Mouse (Mus musculus) CH12.LX (cell line): Measurements from ENCODE around the gene Tbc1d7. TPM values are rescaled to one million over a fixed set of nuclear protein-coding genes. Genes with fewer than 3 reads are reported as not detected.

Source experiments
- DNase-seq: peaks from one replicate; pipeline ENCODE4 v3.0.0-alpha.2; 2013; ENCODE audit errors: extremely low read depth
- H3K27ac ChIP-seq: 2 replicates; pipeline ENCODE4 v1.5.1; 2012; ENCODE audit warnings: low read depth, mild to moderate bottlenecking, control low read depth, moderate library complexity; ENCODE audit not compliant: insufficient read depth
- H3K27me3 ChIP-seq: replicated peaks from 2 replicates; pipeline ENCODE3; 2012; ENCODE audit warnings: inconsistent platforms
- H3K36me3 ChIP-seq, 2 experiments: replicated peaks in 1 of 2; 2 replicates each; pipeline versions ENCODE3 to v1.6.1; 2012; ENCODE audit warnings: inconsistent platforms in 1 of 2, low read length in 1 of 2, mild to moderate bottlenecking in 1 of 2, mixed read lengths in 1 of 2, moderate library complexity in 1 of 2; ENCODE audit not compliant: control insufficient read depth in 1 of 2, insufficient read depth in 1 of 2
- H3K4me1 ChIP-seq, 2 experiments: 2 replicates each; pipeline ENCODE4 v1.6.1; 2012; ENCODE audit warnings: inconsistent platforms in 1 of 2, moderate library complexity in 1 of 2; ENCODE audit not compliant: insufficient read depth in 2 of 2, control insufficient read depth in 1 of 2
- H3K4me2 ChIP-seq: 2 replicates; pipeline ENCODE4 v1.6.1; 2012; ENCODE audit warnings: low read depth, mild to moderate bottlenecking, control low read depth; ENCODE audit not compliant: poor library complexity, insufficient read depth, severe bottlenecking
- H3K4me3 ChIP-seq, 3 experiments: fragments of 150-350 bp in 1 of 3; sonication (generic) in 1 of 3; replicated peaks in 1 of 3; 2 replicates each; pipeline versions ENCODE3 to v1.5.1; 2011 to 2012; ENCODE audit warnings: low read depth in 2 of 3, low read length in 2 of 3, mild to moderate bottlenecking in 2 of 3, moderate library complexity in 2 of 3, control low read depth in 1 of 3, improper control_type of control experiment in 1 of 3, inconsistent platforms in 1 of 3, mixed read lengths in 1 of 3; ENCODE audit not compliant: poor library complexity in 1 of 3
- H3K79me2 ChIP-seq: replicated peaks from 2 replicates; pipeline ENCODE4 v1.6.1; 2012; ENCODE audit warnings: mild to moderate bottlenecking, moderate library complexity; ENCODE audit not compliant: control insufficient read depth, poor library complexity, insufficient read depth, severe bottlenecking; ENCODE audit errors: extremely low read depth
- H3K9ac ChIP-seq: 2 replicates; pipeline ENCODE4 v1.6.1; 2012; ENCODE audit warnings: low read depth, mild to moderate bottlenecking, control low read depth, moderate library complexity; ENCODE audit not compliant: insufficient read depth
- H3K9me3 ChIP-seq: replicated peaks from 2 replicates; pipeline ENCODE3; 2012; ENCODE audit warnings: low read length, inconsistent platforms, mixed read lengths
- CTCF ChIP-seq, 2 experiments: IDR thresholded peaks in 1 of 2; conservative IDR thresholded peaks in 1 of 2; 2 replicates each; pipeline ENCODE4 v1.5.1; 2011 to 2012; ENCODE audit warnings: low read depth in 2 of 2, low read length in 2 of 2, improper control_type of control experiment in 1 of 2, inconsistent platforms in 1 of 2, mild to moderate bottlenecking in 1 of 2, moderate library complexity in 1 of 2
- E2F4 ChIP-seq: IDR thresholded peaks from 2 replicates; pipeline ENCODE4 v1.6.1; 2011; ENCODE audit warnings: low read depth, low read length, improper control_type of control experiment; ENCODE audit not compliant: insufficient replicate concordance
- ELF1 ChIP-seq: IDR thresholded peaks from 2 replicates; pipeline ENCODE4 v1.6.1; 2014; ENCODE audit warnings: low read depth, mild to moderate bottlenecking, inconsistent platforms, low read length, improper control_type of control experiment
- HCFC1 ChIP-seq: IDR thresholded peaks from 2 replicates; pipeline ENCODE4 v1.6.1; 2012; ENCODE audit warnings: low read depth, mild to moderate bottlenecking, inconsistent platforms, low read length, improper control_type of control experiment
- IRF4 ChIP-seq: IDR thresholded peaks from 2 replicates; pipeline ENCODE4 v1.6.1; 2014; ENCODE audit warnings: low read depth, mild to moderate bottlenecking, inconsistent platforms, low read length, improper control_type of control experiment
- JUN ChIP-seq: IDR thresholded peaks from 2 replicates; pipeline ENCODE4 v1.6.1; 2011; ENCODE audit warnings: low read depth, mild to moderate bottlenecking, low read length, improper control_type of control experiment, moderate library complexity; ENCODE audit not compliant: insufficient read depth
- MAFK ChIP-seq: IDR thresholded peaks from 2 replicates; pipeline ENCODE4 v1.6.1; 2011; ENCODE audit warnings: low read length, improper control_type of control experiment; ENCODE audit not compliant: insufficient replicate concordance
- MAZ ChIP-seq: IDR thresholded peaks from 2 replicates; pipeline ENCODE4 v1.6.1; 2012; ENCODE audit warnings: low read depth, mild to moderate bottlenecking, inconsistent platforms, low read length, improper control_type of control experiment, moderate library complexity
- MEF2A ChIP-seq: IDR thresholded peaks from 2 replicates; pipeline ENCODE4 v1.6.1; 2014; ENCODE audit warnings: low read depth, mild to moderate bottlenecking, inconsistent platforms, low read length, improper control_type of control experiment, borderline replicate concordance
- MXI1 ChIP-seq: IDR thresholded peaks from 2 replicates; pipeline ENCODE4 v1.6.1; 2011; ENCODE audit warnings: mild to moderate bottlenecking, low read depth, low read length, improper control_type of control experiment
- MYC ChIP-seq: IDR thresholded peaks from 2 replicates; pipeline ENCODE4 v1.6.1; 2011; ENCODE audit warnings: low read depth, mild to moderate bottlenecking, improper control_type of control experiment, low read length
- NRF1 ChIP-seq: IDR thresholded peaks from 2 replicates; pipeline ENCODE4 v1.6.1; 2014; ENCODE audit warnings: low read depth, mild to moderate bottlenecking, inconsistent platforms, low read length, improper control_type of control experiment, moderate library complexity
- PAX5 ChIP-seq: IDR thresholded peaks from 2 replicates; pipeline ENCODE4 v1.6.1; 2012; ENCODE audit warnings: low read length, inconsistent platforms, mixed read lengths
- POLR2A ChIP-seq: IDR thresholded peaks from 2 replicates; pipeline ENCODE4 v1.6.1; 2011; ENCODE audit warnings: low read depth, mild to moderate bottlenecking, improper control_type of control experiment, low read length
- RAD21 ChIP-seq: IDR thresholded peaks from 2 replicates; pipeline ENCODE4 v1.6.1; 2011; ENCODE audit warnings: low read depth, mild to moderate bottlenecking, low read length, improper control_type of control experiment, moderate library complexity
- RCOR1 ChIP-seq: conservative IDR thresholded peaks from 2 replicates; pipeline ENCODE4 v1.6.1; 2012; ENCODE audit warnings: low read depth, mild to moderate bottlenecking, inconsistent platforms, low read length, improper control_type of control experiment
- SIN3A ChIP-seq: IDR thresholded peaks from 2 replicates; pipeline ENCODE4 v1.6.1; 2012; ENCODE audit warnings: low read length, improper control_type of control experiment, inconsistent platforms
- SMC3 ChIP-seq: IDR thresholded peaks from 2 replicates; pipeline ENCODE4 v1.6.1; 2011; ENCODE audit warnings: low read depth, low read length, improper control_type of control experiment
- TBP ChIP-seq: conservative IDR thresholded peaks from 2 replicates; pipeline ENCODE4 v1.6.1; 2011; ENCODE audit warnings: low read depth, low read length, improper control_type of control experiment
- TCF12 ChIP-seq: IDR thresholded peaks from 2 replicates; pipeline ENCODE4 v1.6.1; 2014; ENCODE audit warnings: low read depth, mild to moderate bottlenecking, inconsistent platforms, low read length, improper control_type of control experiment
- UBTF ChIP-seq: IDR thresholded peaks from 2 replicates; pipeline ENCODE4 v1.6.1; 2012; ENCODE audit warnings: low read depth, mild to moderate bottlenecking, inconsistent platforms, low read length, improper control_type of control experiment, moderate library complexity
- USF1 ChIP-seq: IDR thresholded peaks from 2 replicates; pipeline ENCODE4 v1.6.1; 2014; ENCODE audit warnings: low read depth, mild to moderate bottlenecking, inconsistent platforms, low read length, improper control_type of control experiment
- ZC3H11A ChIP-seq: IDR thresholded peaks from 2 replicates; pipeline ENCODE4 v1.6.1; 2012; ENCODE audit warnings: low read depth, mild to moderate bottlenecking, inconsistent platforms, low read length, improper control_type of control experiment
- ZMIZ1 ChIP-seq: IDR thresholded peaks from 2 replicates; pipeline ENCODE4 v1.6.1; 2012; ENCODE audit warnings: low read depth, mild to moderate bottlenecking, inconsistent platforms, low read length, improper control_type of control experiment
- ZNF384 ChIP-seq: IDR thresholded peaks from 2 replicates; pipeline ENCODE4 v1.6.1; 2012; ENCODE audit warnings: low read depth, low read length, improper control_type of control experiment, inconsistent platforms
- dilution Hi-C: fragments of 300-500 bp; cut with MboI; formaldehyde crosslinking; loops from 2 replicates; pipeline ENCODE4 v1.14.3; 2020; ENCODE audit warnings: low sequenced_read_pairs; ENCODE audit not compliant: extremely low pct_unique_long_range_greater_than_20kb, extremely low pct_ligation_motif_present
- in situ Hi-C: fragments of 300-500 bp; cut with MboI; formaldehyde crosslinking; loops from 3 replicates; pipeline ENCODE4 v1.14.3; 2019; ENCODE audit warnings: low sequenced_read_pairs, low pct_ligation_motif_present, low pct_unique_long_range_greater_than_20kb, mixed read lengths
- polyA plus RNA-seq: library from polyadenylated mRNA; unstranded; fragments of >175 nt; gene quantifications from 2 replicates; pipeline ENCODE4 v1.2.1, GENCODE M21; 2012; ENCODE audit warnings: low read depth; ENCODE audit not compliant: insufficient read length
- total RNA-seq, 2 experiments: library from RNA; depleted of rRNA; stranded (reverse); fragments of 300-350 nt in 1 of 2; fragments of >200 nt in 1 of 2; gene quantifications; 2 replicates each; pipeline ENCODE4 v1.2.3; 2012 to 2014

Gene Tbc1d7
- total and polyA plus RNA-seq, 3 experiments, result 19.5 to 37.3 (median 20.2) TPM

DNA sequence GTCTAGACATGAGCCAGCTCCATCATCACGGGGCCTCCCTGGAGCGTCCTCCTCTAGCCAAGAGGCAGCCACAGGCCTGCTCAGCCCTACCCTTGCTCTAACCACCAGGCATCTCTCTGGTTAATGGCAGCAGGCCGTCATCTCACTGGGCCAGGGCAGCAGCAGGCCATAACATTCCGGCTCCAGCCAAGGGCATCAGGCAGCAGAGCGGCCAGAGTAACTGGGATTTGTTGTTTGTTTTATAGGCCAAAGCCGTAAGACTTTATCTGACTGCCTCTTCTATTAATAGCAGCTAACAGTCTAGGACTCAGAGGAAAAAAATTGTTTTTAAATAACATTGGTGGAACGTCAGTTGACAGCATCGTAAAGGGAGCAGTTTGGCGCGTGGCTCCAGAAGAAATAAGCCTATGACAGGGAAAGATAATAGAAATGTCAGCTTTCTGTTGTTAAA lies 39.5 kb downstream of the Tbc1d7 start:
- Histone ChIP-seq H3K4me3 (no peak overlapping the region), H3K36me3 (peaks cover 0 to 33% of the 10 kb centered on the region in 2 experiments), H3K9me3 (no peaks in the 10 kb centered on the region), H3K4me2 (no peak overlapping the region), H3K79me2 (no peaks in the 10 kb centered on the region), H3K27me3 (no peaks in the 10 kb centered on the region), H3K27ac (no peak overlapping the region), H3K9ac (no peak overlapping the region), H3K4me1 (peaks cover 0 to 3% of the 10 kb centered on the region in 2 experiments; a peak in 1 of 4 replicates)
- in situ Hi-C loops, result no loop called here
- dilution Hi-C loops, result no loop called here
- TF ChIP-seq USF1 (no peak), IRF4 (no peak), CTCF (conservative IDR thresholded peaks at IDR 0.05 in 1 of 2, IDR thresholded peaks at IDR 0.05 in 1 of 2; ENCODE audit: low read depth in 2 of 2, low read length in 2 of 2) (no peak), RAD21 (no peak), MXI1 (no peak), SMC3 (no peak), RCOR1 (no peak), PAX5 (no peak), TCF12 (no peak), HCFC1 (no peak), ZC3H11A (no peak), MYC (no peak), MAFK (no peak), ELF1 (no peak), ZNF384 (no peak)
- DNase-seq, result no peak

DNA sequence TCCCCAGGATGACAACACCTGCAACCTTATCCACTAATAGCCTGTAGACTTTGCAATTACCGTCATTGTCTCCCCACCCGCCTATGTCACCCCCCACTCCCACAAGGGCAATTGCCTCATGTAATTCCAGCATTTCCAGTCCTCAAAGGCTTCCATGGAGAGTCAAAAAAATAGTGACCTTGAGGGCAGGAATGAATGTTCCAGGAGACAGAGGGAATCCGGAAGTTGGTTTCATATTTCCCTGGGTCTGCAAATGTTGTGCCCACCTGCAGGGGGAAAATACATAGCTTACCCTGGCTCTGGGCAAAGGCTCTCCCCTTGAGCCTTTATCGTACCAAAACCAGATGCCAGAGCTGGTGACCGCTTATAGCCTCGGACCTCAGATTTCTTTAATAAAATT lies 41.1 kb downstream of the Tbc1d7 start:
- H3K79me2 ChIP-seq, result no peaks in the 10 kb centered on the region
- H3K27ac ChIP-seq, result no peak overlapping the region
- H3K4me2 ChIP-seq, result no peak overlapping the region
- dilution Hi-C loops, result no loop called here
- in situ Hi-C loops, result no loop called here
- peaks cover 0 to 21% of the 10 kb centered on the region in 2 experiments for H3K36me3 ChIP-seq
- 0 out of 4 replicates have a peak, but pooled peaks cover 0 to 6% of the 10 kb centered on the region in 2 experiments for H3K4me1 ChIP-seq
- H3K4me3 ChIP-seq, result no peak overlapping the region
- no peak for DNase-seq
- H3K27me3 ChIP-seq, result no peaks in the 10 kb centered on the region
- H3K9me3 ChIP-seq, result no peaks in the 10 kb centered on the region
- H3K9ac ChIP-seq, result no peak overlapping the region
- TF ChIP-seq SIN3A, result no peak
- TF ChIP-seq E2F4, result no peak
- no peak for TF ChIP-seq MAZ
- TF ChIP-seq HCFC1, result no peak
- no peak for TF ChIP-seq ZMIZ1
- TF ChIP-seq UBTF, result no peak
- TF ChIP-seq TBP, result no peak
- no peak for TF ChIP-seq RCOR1
- TF ChIP-seq MEF2A, result no peak
- TF ChIP-seq ZC3H11A, result no peak
- TF ChIP-seq POLR2A, result no peak
- no peak for TF ChIP-seq JUN
- no peak for TF ChIP-seq NRF1
- no peak for TF ChIP-seq MXI1
